Mouse (Mus musculus) brain, embryonic 18.5 days (tissue): Measurements from ENCODE around the gene D5Ertd579e.

Experiments used
- DNase-seq: peaks from one replicate; pipeline ENCODE4 v3.0.0-alpha.2; 2012; ENCODE audit warnings: low read depth, low spot score

The D5Ertd579e gene

GRCm38 (mm10) chr5:36571371-36571770 is 124.5 kb downstream of the D5Ertd579e start:
- no peak for DNase-seq

- no peak for DNase-seq
These were observed 125.1 kb downstream of the D5Ertd579e start for GRCm38 (mm10) chr5:36570546-36571245.

- DNase-seq: no peak
These were observed 125.7 kb downstream of the D5Ertd579e start for GRCm38 (mm10) chr5:36570098-36570497.

GRCm38 (mm10) chr5:36568118-36568517 is 127.7 kb downstream of the D5Ertd579e start:
- no peak for DNase-seq

- no peak for DNase-seq
These were observed 128.2 kb downstream of the D5Ertd579e start for GRCm38 (mm10) chr5:36567627-36568026.

GRCm38 (mm10) chr5:36564530-36564929 is 131.3 kb downstream of the D5Ertd579e start:
- DNase-seq: no peak

- DNase-seq: no peak
These were observed 132.1 kb downstream of the D5Ertd579e start for GRCm38 (mm10) chr5:36563741-36564140.

GRCm38 (mm10) chr5:36562791-36563445 is 132.9 kb downstream of the D5Ertd579e start:
- no peak for DNase-seq

- DNase-seq: no peak
These were observed 134.3 kb downstream of the D5Ertd579e start for GRCm38 (mm10) chr5:36561509-36561908.

GRCm38 (mm10) chr5:36560490-36560889 is 135.3 kb downstream of the D5Ertd579e start:
- DNase-seq: no peak

GRCm38 (mm10) chr5:36559510-36560235 is 136.2 kb downstream of the D5Ertd579e start:
- DNase-seq: no peak

GRCm38 (mm10) chr5:36559106-36559505 is 136.7 kb downstream of the D5Ertd579e start:
- DNase-seq: no peak

- no peak for DNase-seq
These were observed 137.3 kb downstream of the D5Ertd579e start for GRCm38 (mm10) chr5:36558526-36558925.

GRCm38 (mm10) chr5:36557584-36558308 is 138.1 kb downstream of the D5Ertd579e start:
- DNase-seq: no peak

- DNase-seq: no peak
These were observed 138.9 kb downstream of the D5Ertd579e start for GRCm38 (mm10) chr5:36556906-36557305.

- no peak for DNase-seq
These were observed 139.5 kb downstream of the D5Ertd579e start for GRCm38 (mm10) chr5:36556289-36556688.

- DNase-seq: no peak
These were observed 141.3 kb downstream of the D5Ertd579e start for GRCm38 (mm10) chr5:36554496-36554895.

GRCm38 (mm10) chr5:36553886-36554285 is 141.9 kb downstream of the D5Ertd579e start:
- no peak for DNase-seq

GRCm38 (mm10) chr5:36553056-36553606 is 142.7 kb downstream of the D5Ertd579e start:
- no peak for DNase-seq

GRCm38 (mm10) chr5:36552391-36552790 is 143.4 kb downstream of the D5Ertd579e start:
- DNase-seq: no peak
